Mouse (Mus musculus) neural tube, embryonic 14.5 days (tissue): ENCODE results near the gene Mmp28. TPM values are rescaled to one million over a fixed set of nuclear protein-coding genes. Genes with fewer than 3 reads are reported as not detected.

Source experiments
- ATAC-seq: fragments of 200-750 bp; cut with Nextera tagmentation; 2 replicates; pipeline ENCODE4 v1.8.0; 2017; ENCODE audit warnings: low read depth, mild to moderate bottlenecking, moderate TSS enrichment, moderate library complexity
- H3K27ac ChIP-seq: fragments of 300-500 bp; sonication (generic); 2 replicates; pipeline ENCODE4 v1.5.1; 2014; ENCODE audit warnings: low read depth, mild to moderate bottlenecking, control low read depth, low read length, moderate library complexity, mixed read lengths
- H3K27me3 ChIP-seq: fragments of 300-500 bp; sonication (generic); 2 replicates; pipeline ENCODE4 v1.6.1; 2014; ENCODE audit warnings: low read length; ENCODE audit not compliant: control insufficient read depth, insufficient read depth
- H3K36me3 ChIP-seq: fragments of 300-500 bp; sonication (generic); 2 replicates; pipeline ENCODE4 v1.6.1; 2014; ENCODE audit warnings: low read length, mixed read lengths; ENCODE audit not compliant: control insufficient read depth, insufficient read depth
- H3K4me1 ChIP-seq: fragments of 300-500 bp; sonication (generic); 2 replicates; pipeline ENCODE4 v1.6.1; 2014; ENCODE audit warnings: low read length; ENCODE audit not compliant: control insufficient read depth, insufficient read depth
- H3K4me2 ChIP-seq: fragments of 300-500 bp; sonication (generic); 2 replicates; pipeline ENCODE4 v1.6.1; 2014; ENCODE audit warnings: mild to moderate bottlenecking, low read depth, low read length, control low read depth
- H3K4me3 ChIP-seq: fragments of 300-500 bp; sonication (generic); 2 replicates; pipeline ENCODE4 v1.5.1; 2014; ENCODE audit warnings: low read depth, low read length, control low read depth, mixed read lengths
- H3K9ac ChIP-seq: fragments of 300-500 bp; sonication (generic); replicated peaks from 2 replicates; pipeline ENCODE4 v1.6.1; 2014; ENCODE audit warnings: low read depth, mild to moderate bottlenecking, control low read depth, low read length, mixed read lengths
- H3K9me3 ChIP-seq: fragments of 300-500 bp; sonication (generic); 2 replicates; pipeline ENCODE4 v1.6.1; 2016; ENCODE audit warnings: low read length; ENCODE audit not compliant: control insufficient read depth
- WGBS: fragments of 180-500 bp; shearing (Covaris S2); extraction: QIAGEN DNeasy Blood & Tissue Kit; methylation state at CpG from one replicate; pipeline ENCODE4 v1.1.7; 2014; 5-methylcytosine and 5-hydroxymethylcytosine counted together
- polyA plus RNA-seq: library from polyadenylated mRNA; unstranded; fragments of >200 nt; fragmentation: Nextera tagmentation; extraction: Ambion mirVana; gene quantifications from 2 replicates; pipeline ENCODE4 v1.2.1, GENCODE M21; 2014

Gene Mmp28
- polyA plus RNA-seq, result 1.9 and 5.7 TPM in 2 replicates

DNA sequence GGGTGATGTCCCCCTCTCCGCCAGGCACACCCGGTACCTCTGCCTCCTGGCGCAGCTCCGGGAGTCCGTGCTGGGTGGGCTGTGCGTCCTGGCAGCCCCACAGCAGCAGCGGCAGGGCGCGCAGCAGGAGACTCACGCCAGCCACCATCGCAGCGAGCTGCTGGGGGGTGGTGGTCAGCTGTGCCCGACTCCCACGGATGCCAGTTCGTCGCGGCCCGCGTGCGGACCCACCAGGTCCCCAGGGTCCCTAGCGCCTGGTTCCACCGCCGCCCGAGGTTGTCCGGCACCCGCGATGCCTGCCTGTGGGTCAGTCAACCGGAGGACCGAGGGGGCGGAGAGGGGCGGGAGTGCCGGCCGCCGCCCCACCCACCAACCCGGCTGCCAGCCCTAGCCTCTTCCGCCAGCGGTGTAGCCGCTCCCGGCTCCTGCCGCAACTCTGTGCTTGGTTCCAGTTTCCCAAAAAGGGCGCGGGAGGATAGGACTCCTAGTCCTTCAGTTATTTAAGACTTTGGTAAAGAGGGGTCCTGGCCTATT, at the start of gene Mmp28:
Mmp28 (minus strand) TSS at position 361 of the 534 bp plus-strand sequence.
- Histone ChIP-seq H3K4me1 (0 out of 2 replicates have a peak, but pooled peaks cover 6% of the 10 kb centered on the region), H3K9me3 (no peaks in the 10 kb centered on the region), H3K4me3 (peak within 1 kb of the TSS; percentile 52), H3K9ac (peak within 1 kb of the TSS; percentile 56), H3K4me2 (peak within 1 kb of the TSS; percentile 94), H3K36me3 (no peaks in the 10 kb centered on the region), H3K27me3 (peaks cover 19% of the 10 kb centered on the region), H3K27ac (no peak within 1 kb of the TSS)
- under 1% methylated on average over 36 of the region's 42 CpGs for WGBS
- ATAC-seq, result no peak; the same call in 1 of the 2 replicates

DNA sequence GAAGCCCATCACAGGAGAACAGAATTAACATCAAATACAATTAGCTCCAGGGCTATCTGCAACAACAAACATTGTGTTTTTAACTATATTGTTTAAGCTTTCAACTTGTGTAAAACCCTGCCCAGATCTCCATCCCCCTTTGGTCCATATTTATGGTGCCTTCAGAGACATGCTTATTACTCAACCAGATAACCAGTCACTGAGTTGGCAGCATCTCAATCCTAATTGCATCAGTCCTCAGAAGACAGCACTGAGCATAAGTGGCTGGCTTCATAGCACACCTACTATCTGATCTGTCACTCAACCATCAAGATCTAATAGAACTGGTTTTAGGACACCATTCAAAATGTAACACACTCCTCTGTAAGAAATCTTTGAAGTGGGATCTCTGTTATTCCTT, 46.6 kb upstream of the Mmp28 start:
- Histone ChIP-seq H3K4me3 (no peak overlapping the region), H3K27ac (no peak overlapping the region), H3K27me3 (no peaks in the 10 kb centered on the region), H3K9me3 (no peaks in the 10 kb centered on the region), H3K4me1 (no peaks in the 10 kb centered on the region), H3K4me2 (no peak overlapping the region), H3K36me3 (peaks cover 18% of the 10 kb centered on the region), H3K9ac (no peak overlapping the region)
- no peak for ATAC-seq

GRCm38 (mm10) chr11:83504308-83504707, 41.4 kb upstream of the Mmp28 start:
- no peak overlapping the region for H3K4me3 ChIP-seq
- H3K4me1 ChIP-seq, result no peaks in the 10 kb centered on the region
- no peak overlapping the region for H3K27ac ChIP-seq
- WGBS, result 93% methylated on average over 5 of the region's 5 CpGs
- H3K36me3 ChIP-seq, result peaks cover 38% of the 10 kb centered on the region
- no peaks in the 10 kb centered on the region for H3K27me3 ChIP-seq
- H3K9me3 ChIP-seq, result no peaks in the 10 kb centered on the region
- no peak for ATAC-seq
- no peak overlapping the region for H3K9ac ChIP-seq
- H3K4me2 ChIP-seq, result no peak overlapping the region

GRCm38 (mm10) chr11:83495571-83495970, 32.7 kb upstream of the Mmp28 start:
- Histone ChIP-seq H3K9ac (no peak overlapping the region), H3K4me2 (no peak overlapping the region), H3K36me3 (0 out of 2 replicates have a peak, but pooled peaks cover 3% of the 10 kb centered on the region), H3K4me1 (no peaks in the 10 kb centered on the region), H3K4me3 (no peak overlapping the region), H3K27ac (no peak overlapping the region), H3K9me3 (no peaks in the 10 kb centered on the region), H3K27me3 (no peaks in the 10 kb centered on the region)
- no peak for ATAC-seq
- WGBS, result 64% methylated on average over 2 of the region's 2 CpGs

DNA sequence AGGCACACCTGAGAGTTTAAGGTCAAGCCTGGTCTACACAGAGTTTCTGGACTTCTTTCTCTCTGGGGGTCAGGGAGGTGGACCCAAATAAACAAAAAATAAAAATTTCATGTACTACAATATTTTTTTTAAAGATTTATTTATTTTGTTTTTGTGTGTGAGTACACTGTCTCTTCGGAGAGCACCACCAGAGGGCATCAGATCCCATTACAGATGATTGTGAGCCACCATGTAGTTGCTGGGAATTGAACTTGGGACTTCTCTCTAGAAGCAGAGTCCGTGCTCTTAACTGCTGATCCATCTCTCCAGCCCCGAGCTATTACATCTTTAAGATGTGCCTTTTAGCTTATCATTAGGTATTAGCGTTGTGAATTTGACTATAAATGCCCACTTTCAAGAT, 28.6 kb upstream of the Mmp28 start:
- Histone ChIP-seq H3K9me3 (no peaks in the 10 kb centered on the region), H3K4me2 (no peak overlapping the region), H3K4me3 (no peak overlapping the region), H3K27ac (no peak overlapping the region), H3K4me1 (no peaks in the 10 kb centered on the region), H3K27me3 (no peaks in the 10 kb centered on the region), H3K36me3 (no peaks in the 10 kb centered on the region; the same call in 1 of the 2 replicates), H3K9ac (no peak overlapping the region)
- ATAC-seq, result no peak
- 92% methylated on average over 4 of the region's 4 CpGs for WGBS

DNA sequence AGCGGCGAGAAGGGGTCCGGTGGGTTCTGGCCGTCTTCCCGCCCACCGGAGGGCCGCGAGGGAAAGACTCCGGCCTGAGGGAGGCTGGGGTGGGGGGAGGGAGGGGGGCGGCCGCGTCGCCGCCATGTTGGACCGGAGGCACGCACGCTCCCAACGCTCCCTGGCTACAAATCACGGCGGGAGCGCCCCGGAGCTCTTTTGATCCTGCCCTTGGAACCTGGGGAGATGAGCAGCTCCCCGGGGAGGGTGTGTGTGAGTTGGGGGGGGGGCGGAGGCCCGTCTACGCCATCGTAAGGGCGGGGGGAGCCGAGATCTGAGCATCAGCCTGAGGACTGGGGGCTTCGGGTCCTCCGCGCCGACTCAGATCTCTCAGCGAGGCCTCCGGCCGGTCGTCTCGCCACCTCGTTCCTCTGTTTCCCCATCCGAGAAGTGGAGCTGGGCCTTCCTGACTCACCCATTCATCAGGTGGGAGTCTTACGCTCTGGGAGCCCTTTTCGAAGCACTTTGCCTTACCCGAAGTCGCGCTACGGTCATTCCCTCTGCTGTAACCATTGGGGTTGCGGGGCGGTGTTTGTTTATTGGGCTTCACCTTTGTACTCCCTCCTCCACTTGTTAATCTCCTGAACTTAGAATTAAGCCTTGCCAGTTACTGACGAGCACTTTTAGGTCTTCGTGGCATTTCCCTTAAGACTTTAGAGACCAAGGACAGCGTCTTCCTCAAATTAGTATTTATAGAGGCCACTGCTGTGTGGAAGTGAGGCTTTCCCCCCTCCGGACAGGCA, 10.6 kb upstream of the Mmp28 start:
- Histone ChIP-seq H3K9ac (peak overlapping the region; percentile 92), H3K4me2 (peak overlapping the region; percentile 67), H3K27me3 (no peaks in the 10 kb centered on the region), H3K36me3 (no peaks in the 10 kb centered on the region), H3K9me3 (no peaks in the 10 kb centered on the region), H3K4me1 (peaks cover 10% of the 10 kb centered on the region), H3K4me3 (peak overlapping the region; percentile 90), H3K27ac (peak overlapping the region; percentile 98)
- under 1% methylated on average over 43 of the region's 52 CpGs for WGBS
- peak; percentile 86 for ATAC-seq

DNA sequence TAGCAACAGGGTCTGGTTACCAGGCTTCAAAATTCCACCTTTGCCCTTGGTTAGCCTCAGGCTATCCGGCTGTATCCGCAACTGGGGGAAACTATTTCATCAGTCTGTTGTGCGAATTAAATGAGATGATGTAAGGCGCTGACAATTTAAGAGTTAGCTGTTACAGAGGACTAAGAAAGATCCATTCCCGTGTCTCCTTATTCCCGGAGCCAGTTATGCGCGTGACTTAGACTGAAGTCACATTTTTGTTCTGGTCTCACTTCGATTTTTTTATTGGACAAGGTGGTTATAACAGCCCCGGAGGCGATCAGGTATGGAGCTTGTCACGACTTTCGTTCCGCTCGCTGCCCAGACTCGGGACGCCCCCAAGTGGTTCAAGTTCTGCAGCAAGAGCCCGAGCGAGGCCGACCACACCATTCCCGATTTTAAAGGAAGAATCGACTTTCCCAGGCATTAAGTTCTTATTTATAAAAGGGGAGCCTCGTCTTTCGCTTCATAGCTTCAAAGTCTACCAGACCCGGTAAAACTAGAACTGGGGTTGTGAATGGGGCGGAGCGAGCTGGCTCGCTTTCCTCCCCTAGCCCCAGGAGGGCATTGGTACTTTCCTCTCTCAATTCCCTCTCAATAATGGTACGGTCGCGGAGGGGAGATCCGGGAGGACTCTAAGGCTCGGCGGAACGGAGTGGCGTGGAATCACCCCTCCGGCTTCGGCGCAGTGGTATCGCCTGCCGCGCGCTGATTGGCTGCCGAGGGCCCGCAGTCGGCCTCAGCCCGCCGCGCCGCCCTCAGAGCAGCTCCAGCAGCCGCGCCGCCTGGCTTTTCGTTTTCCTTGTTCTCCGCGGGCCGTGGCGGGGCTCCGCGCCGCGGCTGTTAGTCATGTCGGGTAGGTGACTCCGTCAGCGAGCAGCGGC, 9.7 kb upstream of the Mmp28 start, which contains the start of gene Taf15:
Taf15 (plus strand) TSS at position 763 of the 911 bp plus-strand sequence.
- Histone ChIP-seq H3K9ac (peak within 1 kb of the TSS; percentile 92), H3K27me3 (no peaks in the 10 kb centered on the region), H3K4me1 (peaks cover 10% of the 10 kb centered on the region), H3K4me3 (peak within 1 kb of the TSS; percentile 90), H3K27ac (peak within 1 kb of the TSS; percentile 98), H3K4me2 (peak within 1 kb of the TSS; percentile 67), H3K9me3 (no peaks in the 10 kb centered on the region), H3K36me3 (no peaks in the 10 kb centered on the region)
- peak; percentile 99 for ATAC-seq
- 1% methylated on average over 64 of the region's 66 CpGs for WGBS

GRCm38 (mm10) chr11:83471766-83472165, 8.9 kb upstream of the Mmp28 start:
- Histone ChIP-seq H3K9ac (no peak overlapping the region), H3K4me1 (peaks cover 13% of the 10 kb centered on the region), H3K9me3 (no peaks in the 10 kb centered on the region), H3K36me3 (no peaks in the 10 kb centered on the region), H3K27me3 (no peaks in the 10 kb centered on the region), H3K27ac (no peak overlapping the region), H3K4me3 (no peak overlapping the region), H3K4me2 (peak overlapping the region; percentile 62)
- ATAC-seq, result no peak
- 95% methylated on average over 2 of the region's 2 CpGs for WGBS
